Mouse (Mus musculus): Measurements from ENCODE around the gene AC109138.7.
"Not testable (repeated sequence)": the region's sequence is repeated elsewhere in the genome, so short reads cannot be mapped to it uniquely, and the experiment has no call there.

The AC109138.7 gene

DNA sequence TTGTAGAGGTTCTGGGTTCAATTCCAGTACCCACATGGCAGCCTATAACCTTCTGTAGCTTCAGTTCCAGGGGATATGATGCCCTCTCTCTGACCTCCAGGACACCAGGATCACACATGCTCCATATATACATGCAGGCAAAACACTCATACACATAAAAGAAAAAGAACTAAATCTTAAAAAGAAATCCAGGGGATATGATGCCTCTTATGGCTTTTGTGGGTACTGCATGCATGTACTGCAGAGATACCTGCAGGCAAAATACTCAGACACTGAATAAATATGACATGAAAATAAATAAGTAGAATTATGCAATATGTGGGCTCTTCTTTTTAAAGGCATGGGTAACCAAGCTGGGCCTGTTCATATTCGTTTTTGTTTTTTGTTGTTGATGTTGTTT, 32.9 kb downstream of the AC109138.7 start:
- no peak for DNase-seq (ENCODE audit: low read depth, low spot score)

DNA sequence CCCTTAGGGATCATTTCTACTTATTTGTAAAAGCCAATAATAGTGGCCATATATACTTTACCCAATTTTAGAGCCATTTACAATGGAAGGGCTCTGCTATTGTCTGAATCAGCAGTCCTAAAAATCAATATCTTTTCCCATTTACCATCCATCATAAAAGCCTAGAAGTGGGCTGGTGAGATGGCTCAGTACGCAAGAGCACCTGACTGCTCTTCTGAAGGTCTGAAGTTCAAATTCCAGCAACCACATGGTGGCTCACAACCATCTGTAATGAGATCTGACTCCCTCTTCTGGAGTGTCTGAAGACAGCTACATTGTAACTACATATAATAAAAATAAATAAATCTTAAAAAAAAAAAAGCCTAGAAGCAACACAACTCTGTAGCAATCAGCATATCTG, 34.5 kb downstream of the AC109138.7 start:
- DNase-seq (ENCODE audit: low read depth, low spot score), result not testable (repeated sequence)

DNA sequence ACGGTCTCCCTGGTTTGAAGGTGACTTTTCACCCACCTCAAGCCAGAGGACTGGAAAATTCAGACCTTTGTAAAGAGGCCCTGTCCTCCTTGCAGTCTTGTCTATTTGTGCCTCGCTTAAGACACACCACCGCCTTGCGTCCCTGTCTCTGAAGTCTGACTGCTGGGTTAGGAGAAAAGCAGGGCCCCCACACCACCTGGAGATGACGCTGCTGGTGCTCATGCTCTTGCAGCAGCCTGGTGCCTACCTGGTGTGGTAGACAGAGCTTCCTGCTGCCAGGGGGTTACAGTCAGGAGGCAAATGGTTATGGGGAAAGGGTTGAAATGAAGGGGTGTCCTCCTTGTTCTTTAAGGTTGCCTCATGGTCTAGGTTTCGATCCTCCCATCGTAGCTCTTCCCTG, 40.1 kb downstream of the AC109138.7 start:
- no peak for DNase-seq (ENCODE audit: low read depth, low spot score)

DNA sequence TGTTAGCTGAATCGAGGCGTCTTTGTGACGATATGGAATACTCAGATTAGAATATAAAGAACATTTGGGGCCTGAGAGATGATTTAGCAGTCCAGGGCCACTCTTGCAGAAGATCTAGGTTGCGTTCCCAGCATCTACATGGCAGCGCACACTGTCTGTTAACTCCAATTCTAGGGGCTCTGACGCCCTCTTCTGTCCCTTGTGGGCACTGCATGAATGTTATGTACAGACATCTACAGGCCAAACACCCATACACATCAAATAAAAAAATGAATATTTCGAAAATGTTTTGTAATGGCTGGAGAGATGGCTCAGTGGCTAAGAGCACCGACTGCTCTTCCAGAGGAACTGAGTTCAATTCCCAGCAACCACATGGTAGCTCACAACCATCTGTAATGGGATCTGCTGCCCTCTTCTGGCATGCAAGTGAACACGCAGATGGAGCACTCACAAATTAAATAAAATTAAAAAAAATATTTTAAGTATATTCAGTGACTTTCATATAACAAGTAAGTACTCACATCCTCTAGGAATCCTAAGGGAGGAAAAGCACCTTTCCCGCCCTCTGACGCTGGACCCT, 41.5 kb downstream of the AC109138.7 start:
- no peak for DNase-seq (ENCODE audit: low read depth, low spot score)

DNA sequence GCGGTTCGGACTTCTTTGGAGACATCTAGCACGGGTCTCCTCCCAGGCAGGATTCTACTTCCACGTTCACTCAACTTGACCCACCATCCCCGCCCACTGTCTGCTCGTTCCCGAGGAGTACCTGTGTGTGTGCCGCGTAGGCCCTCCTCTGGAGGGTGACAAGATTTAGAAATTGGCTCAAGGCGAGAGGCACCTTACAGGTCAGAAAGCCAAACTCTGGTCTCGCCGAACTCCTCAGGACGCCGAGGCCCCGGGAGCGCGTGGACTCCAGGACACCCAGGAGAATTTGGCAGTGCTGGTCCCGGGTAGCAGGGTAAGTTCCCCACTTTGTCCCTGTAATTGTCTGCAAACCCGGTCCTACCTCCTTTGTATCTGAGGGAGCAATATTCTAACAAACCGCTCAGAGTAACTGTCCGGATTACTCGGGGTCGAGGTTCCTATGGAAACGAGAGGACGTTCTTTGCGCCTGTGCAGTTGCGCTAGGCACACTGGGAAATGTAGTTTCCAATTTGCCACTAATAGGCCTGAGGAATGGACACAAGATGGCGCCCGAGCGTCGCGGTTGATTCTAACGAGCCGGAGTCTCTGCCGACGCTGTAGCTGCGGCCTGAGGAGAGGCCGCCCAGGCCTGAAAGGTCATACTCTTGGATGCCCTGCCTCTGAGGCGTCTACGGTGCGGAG, 43.2 kb downstream of the AC109138.7 start:
- DNase-seq (ENCODE audit: low read depth, low spot score), result peak; percentile 94

DNA sequence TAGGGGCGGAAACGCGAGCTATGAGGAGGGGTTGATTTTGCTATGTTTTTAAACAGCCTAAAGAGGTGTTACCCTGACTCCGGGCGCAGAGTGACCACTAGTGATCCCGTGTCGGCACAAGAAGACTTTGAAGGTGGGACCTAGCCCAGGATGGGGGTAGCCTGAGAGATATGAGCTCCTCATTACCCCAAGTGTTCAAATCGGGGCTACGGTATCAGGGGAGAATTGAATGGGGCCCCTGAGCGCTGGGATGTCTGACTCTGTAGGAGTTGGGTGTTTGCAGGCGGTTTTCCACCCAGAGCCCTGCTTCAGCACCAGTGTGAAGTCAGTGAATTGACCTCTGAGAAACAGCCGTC, 43.7 kb downstream of the AC109138.7 start:
- DNase-seq (ENCODE audit: low read depth, low spot score), result no peak

DNA sequence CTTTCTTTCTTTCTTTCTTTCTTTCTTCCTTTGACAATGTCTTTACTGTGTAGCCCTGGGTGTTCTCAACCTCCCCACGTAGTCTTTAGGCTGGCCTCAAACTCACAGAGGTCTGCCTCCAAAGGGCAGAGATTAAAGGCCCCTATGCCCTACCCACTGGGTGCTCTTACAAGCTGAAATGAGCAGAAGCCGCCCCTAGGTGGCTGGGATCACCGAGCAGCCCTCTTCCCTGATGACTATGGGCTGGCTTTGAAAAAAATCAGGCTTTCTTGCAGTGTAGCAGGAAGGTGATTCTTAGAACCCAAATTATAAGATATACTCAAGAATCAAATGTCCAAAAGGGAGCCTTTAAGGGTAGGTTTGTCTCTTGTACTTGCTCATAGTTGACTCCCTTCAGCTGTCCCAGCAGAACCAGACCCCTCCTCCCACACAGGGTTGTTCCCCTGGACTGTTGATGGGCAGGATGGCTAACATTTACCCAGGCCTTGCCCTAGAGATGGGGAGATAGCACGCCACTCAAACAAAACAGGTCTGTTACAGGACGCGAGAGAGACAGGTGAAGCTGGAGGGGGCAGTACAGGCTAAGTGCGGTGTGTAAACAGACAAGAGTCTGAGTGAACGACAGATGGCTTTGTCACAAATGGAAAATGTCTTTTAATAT, 47.0 kb downstream of the AC109138.7 start:
- no peak for DNase-seq (ENCODE audit: low read depth, low spot score)

DNA sequence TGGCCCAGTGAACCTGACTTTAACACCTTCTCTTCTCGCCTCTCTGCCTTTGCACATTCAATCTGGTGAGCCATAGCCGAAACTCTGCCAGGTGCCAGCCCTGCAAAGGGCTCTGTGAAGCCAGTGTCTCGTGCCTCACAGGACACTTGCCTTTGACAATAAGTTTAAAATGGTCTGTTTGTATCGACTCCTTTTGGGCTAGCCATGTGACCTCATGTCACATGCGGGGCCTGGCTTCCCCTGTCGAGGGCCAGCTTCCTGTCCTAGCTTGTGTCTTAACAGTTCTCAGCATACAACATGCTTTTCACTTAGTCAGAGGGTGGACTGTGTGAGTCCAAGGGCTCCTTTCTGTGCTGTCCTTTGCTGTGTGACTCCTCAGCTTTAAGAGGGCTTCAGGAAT, 48.6 kb downstream of the AC109138.7 start:
- no peak for DNase-seq (ENCODE audit: low read depth, low spot score)

DNA sequence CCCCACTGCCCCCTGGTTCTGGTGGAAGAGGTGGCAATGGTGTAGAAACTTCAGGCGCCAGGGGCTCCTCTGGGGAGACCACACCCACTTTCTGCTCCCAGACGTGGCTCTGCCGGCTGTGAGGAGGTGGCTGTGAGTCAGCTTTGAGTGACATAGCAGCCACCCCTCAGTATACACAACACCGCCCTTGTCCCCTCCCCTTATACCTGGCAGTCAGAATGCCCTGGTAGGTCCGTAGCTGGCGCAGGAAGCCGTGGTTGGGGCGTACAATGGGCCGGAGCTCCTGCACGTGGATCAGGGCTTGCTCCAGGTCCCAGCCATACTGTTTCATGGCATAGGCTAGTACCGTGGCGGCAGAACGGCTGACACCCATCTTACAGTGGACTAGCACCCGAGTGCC, 49.5 kb downstream of the AC109138.7 start:
- DNase-seq (ENCODE audit: low read depth, low spot score), result no peak

DNA sequence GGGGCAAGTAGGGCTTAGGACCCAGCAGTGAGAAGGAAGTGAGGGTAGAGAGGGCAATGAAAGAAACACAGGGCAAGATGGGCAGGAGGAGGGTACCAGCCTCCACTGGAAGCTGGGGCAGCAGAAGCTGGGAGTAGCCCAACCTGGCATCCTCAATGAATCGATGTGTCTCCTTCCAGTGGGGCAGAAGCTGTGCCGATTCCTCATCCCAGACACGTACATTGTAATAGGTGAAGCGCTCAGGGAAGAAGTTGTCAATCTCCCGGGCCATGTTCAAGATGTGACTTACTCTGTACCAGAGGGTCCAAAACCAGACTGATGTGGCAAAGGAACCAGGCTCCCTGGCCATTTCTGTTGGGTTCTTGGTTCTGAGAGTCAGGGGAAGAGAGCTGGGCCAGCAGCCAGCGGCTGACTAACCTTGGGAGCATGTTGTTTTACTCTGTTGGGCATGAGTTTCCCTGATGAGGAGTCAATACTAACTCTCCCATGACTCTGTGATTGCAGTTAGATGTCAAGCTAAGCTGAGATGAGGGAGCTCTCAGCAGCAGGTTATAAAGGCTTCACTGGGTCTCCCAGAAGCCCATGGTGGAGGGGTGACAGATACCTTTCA, 50.1 kb downstream of the AC109138.7 start:
- DNase-seq (ENCODE audit: low read depth, low spot score), result no peak

DNA sequence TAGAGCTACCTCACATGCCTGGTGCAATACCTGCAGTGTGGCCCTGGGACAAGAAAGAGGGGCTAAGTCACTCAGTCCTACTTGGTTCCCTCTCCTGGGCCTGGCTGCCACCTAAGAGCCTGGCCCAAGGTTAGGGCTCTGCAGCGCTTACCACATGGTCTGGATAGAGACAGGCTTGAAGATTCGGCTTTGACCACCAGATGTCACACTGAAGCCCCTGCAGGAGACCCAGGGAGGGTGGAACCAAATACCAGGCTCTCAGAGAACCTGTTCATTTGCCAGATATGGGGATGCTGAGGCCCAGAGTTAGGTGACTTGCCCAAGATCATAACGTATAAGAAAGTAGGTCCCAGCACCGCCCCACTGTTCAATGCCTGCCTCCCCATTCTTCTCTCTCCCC, 51.8 kb downstream of the AC109138.7 start:
- no peak for DNase-seq (ENCODE audit: low read depth, low spot score)

DNA sequence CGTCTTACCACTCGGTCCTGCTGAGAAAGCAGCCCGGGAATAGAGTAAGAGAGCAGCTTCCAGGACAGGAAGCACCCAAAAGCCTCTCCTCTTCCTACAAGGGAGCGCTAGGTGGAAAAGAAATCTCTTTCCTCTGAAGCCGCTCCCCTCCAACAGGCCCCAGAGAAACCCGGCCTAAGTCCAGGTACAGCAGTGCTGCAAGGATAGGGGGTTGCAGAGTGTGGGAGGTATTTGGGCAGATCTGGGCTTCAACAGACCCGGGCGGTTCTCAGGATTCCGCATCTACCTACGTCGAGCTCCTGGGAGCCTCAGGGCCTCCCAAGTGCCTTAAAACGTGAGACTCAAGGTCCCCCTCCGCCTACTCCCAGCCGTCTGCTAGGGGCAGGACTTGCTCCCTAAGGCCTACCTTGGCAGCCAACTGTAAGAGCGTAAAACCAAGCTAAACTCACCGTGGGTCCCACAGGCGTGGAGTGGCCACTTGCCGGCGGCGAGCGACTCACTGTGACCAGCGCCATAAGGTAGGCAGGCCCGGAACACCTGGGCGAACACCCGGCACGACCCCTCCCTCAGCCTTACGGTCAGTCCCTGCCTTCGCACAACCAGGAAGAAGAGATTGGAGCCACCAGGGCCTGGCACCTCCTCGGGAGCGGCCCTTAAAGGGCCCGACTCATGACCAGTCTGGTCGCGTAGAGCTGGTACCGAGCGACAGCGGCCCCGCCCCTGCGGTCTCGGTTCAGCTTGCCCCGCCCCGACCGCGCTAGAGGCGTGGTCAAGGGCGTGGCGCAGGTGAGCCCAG, 54.6 kb downstream of the AC109138.7 start, which contains the start of gene Ssh3:
Ssh3 (minus strand) TSS at position 615 of the 796 bp plus-strand sequence.
- DNase-seq (ENCODE audit: low read depth, low spot score), result peak; percentile 44

DNA sequence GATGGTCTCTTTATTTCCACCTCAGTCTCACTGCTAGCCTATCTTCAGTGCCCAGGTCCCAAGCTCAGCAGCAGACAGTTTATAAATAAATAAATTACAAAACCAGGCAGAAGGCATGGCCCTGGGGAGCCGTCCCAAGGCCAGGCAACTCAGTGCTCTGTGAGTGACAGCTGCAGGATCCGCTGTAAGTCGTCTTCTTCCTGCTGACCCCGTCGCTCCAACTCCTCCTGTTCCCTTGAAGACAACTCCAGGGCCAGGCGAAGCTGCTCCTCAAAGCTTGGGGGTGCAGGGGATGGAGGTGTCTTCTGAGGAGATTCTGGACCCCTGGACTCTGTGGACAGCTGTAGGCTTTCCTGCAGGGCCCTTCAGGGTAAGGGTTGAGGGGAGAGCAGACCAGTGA, 56.0 kb downstream of the AC109138.7 start:
- no peak for DNase-seq (ENCODE audit: low read depth, low spot score)

DNA sequence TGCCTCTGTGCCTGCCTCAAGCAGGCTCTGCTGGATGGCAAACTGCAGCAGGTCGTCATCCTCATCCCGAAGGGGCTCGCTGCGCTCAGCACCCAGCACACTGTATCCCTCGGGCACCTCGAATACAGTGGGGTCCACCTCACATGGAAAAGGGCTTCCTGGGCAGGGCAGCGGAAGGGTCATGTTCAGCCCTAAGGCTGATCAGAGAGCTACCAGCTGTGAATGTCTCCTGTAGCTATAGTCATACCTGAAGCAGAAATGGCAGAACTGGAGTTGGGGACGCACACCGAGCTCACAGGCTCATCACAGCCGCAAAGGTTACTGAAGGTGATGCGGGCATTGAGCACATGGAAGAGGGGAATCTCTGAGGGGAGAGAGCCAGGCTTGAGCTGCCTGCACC, 56.8 kb downstream of the AC109138.7 start:
- DNase-seq (ENCODE audit: low read depth, low spot score), result no peak

DNA sequence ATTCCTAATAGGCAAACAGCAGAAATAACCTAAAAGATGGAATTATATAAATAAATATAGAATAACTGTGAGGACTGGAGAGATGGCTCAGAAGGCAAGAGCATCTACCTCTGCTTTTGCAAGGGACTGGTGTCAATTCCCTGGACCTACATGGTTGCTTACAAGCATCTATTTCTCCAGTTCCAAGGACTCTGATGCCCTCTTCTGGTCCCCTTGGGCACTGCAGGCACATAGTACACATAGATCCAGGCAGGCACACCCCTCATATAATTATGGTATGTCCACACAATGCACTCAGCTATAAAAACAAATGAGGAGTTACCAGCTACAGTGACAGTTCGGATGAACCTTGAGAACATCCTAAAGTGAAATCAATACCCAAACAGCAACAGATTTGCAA, 65.3 kb downstream of the AC109138.7 start:
- no peak for DNase-seq (ENCODE audit: low read depth, low spot score)

DNA sequence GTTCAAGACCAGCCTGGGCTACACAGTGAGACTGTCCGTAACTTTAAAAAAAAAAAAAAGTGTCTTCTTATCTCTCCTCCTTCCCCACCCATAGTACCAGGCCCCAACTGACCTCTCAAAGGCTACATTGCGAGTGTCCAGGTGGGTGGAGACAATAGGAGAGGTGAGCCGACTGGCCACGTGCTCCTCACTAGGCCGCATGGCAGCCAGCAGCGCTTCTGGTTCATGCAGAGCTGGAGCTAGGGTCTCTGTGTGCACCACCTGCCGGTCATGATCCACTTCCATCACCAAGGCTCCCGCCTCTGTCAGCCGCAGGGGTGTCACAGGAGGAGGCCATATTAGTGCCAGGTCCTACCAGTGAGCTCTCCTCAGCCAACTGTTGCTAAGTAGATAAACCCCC, 66.3 kb downstream of the AC109138.7 start:
- no peak for DNase-seq (ENCODE audit: low read depth, low spot score)

Measured in skeletal muscle tissue, adult 2 months (tissue).